Mouse (Mus musculus): ENCODE data around the gene C1qtnf9. TPM values are rescaled to one million over a fixed set of nuclear protein-coding genes. Genes with fewer than 3 reads are reported as not detected.

C1qtnf9 gene
- total RNA-seq (2015) (not detected in 2 replicates), total RNA-seq (2017) (not detected in 2 replicates)

DNA sequence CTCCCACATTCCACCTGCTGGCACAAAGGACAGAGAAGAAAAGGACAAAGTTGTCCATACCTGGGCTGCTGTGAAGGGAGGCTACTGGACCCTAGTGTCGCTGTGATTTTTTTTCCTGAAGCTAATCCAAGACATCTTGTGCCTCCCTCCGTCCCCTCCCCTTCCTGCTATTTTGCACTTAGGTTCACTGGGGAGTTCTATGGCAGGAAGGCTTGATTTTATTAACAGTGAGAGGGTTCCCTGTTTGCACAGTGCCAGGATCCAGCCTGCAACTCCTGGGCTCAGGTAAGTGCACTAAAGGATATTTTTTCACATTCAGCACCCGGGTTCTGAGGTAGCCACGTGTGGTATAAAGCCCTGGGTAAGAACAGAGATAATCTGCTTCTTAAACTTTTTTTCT, at the start of gene C1qtnf9:
Gene C1qtnf9 (plus strand): TSS at position 251 of the 400 bp plus-strand sequence.
- no peak for ATAC-seq (replicated peaks; ENCODE audit: poor library complexity)

DNA sequence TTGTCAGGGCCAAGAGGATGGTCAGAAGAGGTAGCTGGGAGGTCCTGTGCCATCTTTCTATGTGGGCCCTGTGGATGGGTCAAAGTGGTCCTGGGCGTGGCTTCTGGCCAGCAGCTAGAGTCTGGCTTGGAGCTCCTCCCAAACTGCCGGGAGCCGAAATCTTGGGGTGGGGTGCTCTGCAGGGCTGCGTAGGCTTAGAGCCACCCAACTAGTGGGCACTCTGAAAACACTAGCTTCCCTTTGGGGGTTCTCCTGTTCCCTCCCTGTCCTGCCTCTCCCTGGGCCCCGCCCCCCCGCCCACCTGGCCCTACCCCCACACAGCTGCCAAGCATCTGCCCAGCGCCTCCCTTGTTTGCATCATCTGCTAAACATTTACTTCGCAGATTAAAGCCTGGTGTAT, 46.6 kb upstream of the C1qtnf9 start:
- ATAC-seq (replicated peaks; ENCODE audit: poor library complexity), result 0 out of 2 replicates have a peak, but pooled peaks have one; percentile 12

DNA sequence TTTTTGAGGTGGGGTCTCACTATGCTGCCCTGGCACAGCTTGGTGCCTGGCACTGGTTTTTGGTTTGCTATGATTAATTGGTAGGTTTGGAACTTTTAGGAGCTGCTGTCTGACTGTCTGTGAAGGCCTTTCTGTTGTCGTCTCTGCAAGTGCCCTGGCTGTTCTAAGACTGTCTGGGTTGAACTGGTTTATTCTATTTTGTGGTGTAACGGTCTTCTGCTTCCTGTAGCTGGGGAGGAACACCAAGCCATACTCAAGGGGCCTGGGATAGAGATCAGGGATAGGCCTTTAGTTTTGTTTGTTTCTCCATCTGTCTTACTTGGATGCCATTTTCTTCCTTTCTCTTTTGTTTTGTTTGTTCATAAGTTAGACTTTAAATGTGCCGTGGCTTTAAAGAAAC, 46.0 kb upstream of the C1qtnf9 start:
- peak; percentile 51 for ATAC-seq (replicated peaks; ENCODE audit: poor library complexity)

DNA sequence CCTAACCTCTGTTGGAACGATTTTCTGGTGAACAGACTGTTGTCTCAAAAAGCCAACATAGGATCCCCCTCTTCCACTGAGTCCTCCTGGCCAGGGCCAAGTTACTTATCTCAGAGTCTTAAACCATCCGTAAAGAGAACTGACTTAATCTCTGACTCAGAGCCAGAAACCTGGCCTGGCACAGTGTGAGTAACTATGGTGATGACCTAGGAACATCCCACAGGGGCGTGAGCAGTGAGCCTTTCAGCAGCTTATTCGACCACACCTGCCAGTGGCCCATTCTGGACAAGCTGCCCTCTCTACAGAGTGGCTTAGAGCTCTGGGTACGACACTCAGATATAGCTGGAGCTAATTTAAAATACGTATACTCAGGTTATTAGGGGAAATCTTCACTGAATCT, 41.8 kb upstream of the C1qtnf9 start:
- peak; percentile 55 for ATAC-seq (replicated peaks; ENCODE audit: poor library complexity)

DNA sequence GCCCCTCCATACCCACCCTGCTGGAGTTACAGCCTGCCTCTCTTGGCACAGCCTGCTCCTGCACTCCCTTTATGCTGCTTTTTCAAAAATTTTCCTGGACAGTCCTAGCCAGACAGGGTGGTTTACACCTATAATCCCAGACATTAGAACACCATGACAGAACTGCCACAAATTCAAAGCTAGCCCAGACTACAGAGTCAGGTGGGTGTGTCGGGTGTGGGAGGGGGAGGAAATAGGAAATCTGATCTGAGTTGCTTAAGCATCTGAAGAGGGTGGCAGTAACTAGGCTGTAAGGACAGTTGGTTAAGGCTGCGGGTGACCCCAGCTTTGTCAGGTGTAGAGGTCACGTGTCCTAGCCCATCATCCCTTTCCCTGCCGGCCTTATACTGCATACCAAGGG, 40.8 kb upstream of the C1qtnf9 start:
- peak; percentile 28 for ATAC-seq (replicated peaks; ENCODE audit: poor library complexity)

DNA sequence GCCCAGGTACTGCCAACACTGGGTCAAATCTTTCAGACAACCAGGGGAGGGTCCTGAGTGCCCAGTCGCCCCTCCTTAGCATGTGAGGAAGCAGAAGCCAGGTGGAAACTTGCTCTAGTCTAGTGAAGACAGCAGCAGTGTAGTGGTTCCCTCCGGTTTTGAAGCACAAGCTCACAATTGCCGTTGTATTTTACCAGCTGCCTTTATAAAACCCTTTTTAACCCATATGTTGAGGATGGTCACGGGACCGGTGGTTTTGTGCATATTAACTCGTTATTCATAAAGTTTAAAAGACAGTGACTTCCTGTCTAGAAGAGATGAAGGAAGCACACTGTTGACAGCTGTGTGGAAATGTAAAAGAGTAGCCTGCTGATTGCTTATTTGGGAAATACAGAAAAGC, 35.9 kb upstream of the C1qtnf9 start:
- ATAC-seq (replicated peaks; ENCODE audit: poor library complexity), result no peak

DNA sequence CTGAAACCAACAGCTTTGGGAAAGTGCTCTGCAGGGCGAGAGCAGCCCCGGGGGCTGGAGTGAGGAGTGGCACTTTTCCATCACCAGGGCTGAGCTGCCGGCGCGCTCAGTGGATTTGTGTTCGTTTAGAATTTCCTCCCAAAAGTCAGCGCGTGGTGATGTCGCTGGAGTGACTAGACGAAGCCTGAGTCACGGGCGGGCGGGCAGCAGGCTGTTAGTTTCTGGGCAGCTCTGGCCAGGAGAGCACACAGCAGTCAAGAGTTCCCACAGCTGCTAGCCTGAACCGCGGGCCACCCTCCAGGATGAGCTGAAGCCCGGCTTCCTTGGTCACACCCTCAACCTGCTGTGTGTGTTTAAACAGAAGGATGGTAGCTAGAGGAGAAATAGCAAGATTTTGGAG, 35.1 kb upstream of the C1qtnf9 start:
- 0 out of 2 replicates have a peak, but pooled peaks have one; percentile 9 for ATAC-seq (replicated peaks; ENCODE audit: poor library complexity)

DNA sequence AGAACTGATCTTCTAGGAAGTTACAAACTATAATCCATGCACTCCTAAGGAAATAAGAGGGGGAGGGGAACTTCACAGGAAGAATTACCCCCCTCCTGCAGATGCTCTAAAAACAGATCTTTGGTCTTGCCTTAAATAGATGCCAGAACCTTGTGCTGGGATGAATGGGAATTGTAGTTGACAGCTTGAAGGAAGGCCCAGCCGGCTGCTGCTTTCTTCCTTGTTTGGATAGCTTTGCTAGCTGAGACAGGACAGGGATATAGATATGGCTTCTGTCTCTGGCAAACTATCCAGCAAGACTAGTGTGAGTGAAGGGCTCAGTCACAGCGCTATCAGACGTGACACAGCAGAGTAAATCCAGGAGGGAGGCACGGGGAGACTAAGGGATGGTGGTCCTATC, 34.2 kb upstream of the C1qtnf9 start:
- no peak for ATAC-seq (replicated peaks; ENCODE audit: poor library complexity)

DNA sequence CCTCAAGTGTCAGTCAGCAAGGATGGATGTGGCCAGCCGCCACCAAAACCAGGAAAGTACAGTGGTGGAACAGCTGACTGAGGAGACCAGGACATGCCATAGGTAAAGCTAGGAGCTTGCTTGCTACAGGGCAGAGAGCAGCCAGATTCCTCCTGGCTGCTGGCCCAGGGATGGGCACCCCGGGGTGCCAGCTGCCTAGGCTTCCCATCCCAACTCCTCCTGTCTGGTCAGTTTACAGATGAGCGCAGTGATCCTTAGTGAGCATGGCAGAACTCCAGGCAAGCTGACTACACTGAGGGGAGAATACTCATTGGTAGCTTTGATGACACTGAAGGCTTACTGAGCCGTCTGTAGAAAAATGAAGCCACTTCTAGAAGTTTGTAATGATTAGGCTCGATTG, 32.7 kb upstream of the C1qtnf9 start:
- no peak for ATAC-seq (replicated peaks; ENCODE audit: poor library complexity)

DNA sequence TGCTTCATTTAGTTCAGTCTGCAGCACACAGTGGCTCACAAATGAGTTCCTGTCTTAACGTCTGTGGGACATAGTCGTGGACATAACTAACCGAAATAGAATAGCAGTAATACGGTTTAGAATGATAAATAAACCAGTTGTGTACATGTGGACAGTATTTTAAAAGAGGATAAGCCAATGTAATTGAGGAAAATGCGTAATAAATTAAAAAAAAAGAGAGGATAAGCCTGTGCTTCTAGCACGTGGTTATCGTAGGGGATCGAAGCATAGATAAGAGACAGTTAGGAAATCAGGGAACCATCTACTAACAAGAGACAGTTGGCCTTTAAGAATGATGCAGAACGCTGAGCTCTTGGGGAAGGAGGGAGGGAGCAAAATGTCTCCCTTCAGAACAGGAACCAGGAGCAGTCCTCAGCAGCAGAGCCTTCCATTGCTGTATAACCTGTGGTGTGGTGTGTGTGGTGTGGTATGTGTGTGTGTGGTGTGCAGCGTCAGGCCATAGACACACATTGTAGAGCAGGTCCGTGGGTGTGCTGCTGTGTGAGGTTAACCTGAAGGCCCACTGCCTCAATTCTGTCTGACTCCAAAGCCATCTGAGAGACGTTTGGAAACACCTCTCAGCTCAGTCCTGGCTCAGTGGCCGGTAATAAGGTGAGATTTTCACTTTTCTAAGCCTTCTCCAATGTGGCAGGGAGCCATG, 31.9 kb upstream of the C1qtnf9 start:
- peak; percentile 22 for ATAC-seq (replicated peaks; ENCODE audit: poor library complexity)

DNA sequence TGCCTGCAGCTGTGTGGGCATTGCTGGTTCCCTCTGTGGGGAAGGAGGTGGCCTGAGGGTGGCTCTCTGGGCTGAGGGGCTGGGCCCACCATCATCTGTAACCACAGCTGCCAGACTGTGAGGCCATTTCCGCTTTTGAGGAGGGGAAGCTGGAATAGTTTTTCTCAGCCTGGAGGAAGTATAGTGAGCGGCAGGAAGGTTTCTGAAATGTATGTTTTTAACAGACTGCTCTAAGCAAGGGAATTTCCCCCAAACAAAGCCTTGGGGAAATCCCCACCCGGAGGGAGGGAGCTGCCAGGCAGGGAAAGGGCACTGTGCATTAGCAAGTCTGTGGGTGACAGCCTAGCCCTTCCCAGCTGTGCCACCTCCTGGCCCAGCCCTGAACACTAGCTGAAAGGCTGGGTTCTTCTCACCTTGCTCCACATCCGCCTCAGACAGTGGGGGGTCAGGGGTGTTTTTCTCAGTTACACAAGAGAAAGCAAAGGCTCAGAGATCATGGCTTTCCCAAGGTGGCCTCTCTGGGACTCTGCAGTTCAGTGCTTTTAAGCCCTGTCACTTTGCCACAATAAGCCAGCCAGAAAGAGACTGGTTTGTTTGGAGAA, 31.2 kb upstream of the C1qtnf9 start:
- ATAC-seq (replicated peaks; ENCODE audit: poor library complexity), result peak; percentile 66

DNA sequence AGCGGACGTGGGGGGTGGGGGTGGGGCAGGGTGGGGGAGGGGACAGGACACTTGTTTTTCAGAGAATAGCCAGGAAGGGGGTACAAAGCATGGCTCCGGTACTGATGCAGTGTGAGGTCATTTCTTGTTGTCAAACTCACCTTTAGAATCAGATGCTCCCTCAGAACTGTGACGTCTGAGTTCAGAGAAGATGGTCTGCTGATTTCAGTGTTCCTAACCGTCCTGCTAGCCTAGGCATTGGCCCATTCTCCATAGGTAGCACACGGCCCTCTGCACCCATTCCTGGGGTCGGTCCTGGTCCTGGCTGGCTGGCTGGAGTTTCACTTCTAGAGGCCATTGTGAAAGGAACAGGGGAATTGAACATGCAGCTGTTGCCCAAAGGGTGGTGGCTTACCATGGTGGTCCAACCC, 30.7 kb upstream of the C1qtnf9 start:
- no peak for ATAC-seq (replicated peaks; ENCODE audit: poor library complexity)

DNA sequence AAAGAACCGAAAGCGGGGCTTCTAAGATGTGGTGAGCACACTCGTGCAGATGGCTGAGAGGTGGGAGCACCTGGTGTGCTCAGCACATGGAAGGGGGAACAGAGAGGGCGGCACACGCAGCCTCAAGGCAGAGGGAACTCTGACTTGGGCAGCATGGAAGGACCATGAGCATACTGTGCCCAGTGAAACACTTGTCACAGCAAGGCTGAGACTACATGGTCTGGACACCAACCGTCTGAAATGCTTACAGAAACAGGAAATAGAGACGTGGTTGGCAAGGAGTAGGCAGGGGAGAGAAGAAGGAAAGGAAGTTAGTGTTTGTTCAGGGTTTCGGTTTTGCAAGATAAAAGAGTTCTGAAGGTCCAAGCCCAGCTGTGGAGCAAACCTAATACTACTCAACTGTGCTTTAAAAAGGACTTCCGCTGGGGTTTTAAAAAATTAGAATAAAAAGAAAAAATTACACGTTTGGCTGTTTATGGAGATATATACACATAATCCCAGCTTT, 29.4 kb upstream of the C1qtnf9 start:
- peak; percentile 42 for ATAC-seq (replicated peaks; ENCODE audit: poor library complexity)

DNA sequence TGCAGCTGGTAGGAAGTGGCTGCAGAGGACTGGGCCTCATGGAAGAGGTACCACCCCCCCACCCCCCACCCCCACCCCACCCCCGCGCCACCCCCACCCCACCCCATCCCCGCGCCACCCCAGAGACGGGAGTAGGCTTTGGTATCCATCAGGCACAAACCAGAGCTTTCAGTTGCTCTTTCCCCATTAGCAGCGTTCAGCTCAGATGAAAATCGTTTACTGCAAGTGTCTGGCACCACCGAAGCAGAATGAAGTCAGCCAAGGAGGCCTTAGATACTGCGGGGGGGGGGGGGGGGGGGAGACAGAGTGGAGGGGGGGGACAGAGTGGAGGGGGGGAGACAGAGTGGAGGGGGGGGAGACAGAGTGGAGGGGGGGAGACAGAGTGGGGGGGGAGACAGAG, 28.8 kb upstream of the C1qtnf9 start:
- no peak for ATAC-seq (replicated peaks; ENCODE audit: poor library complexity)

DNA sequence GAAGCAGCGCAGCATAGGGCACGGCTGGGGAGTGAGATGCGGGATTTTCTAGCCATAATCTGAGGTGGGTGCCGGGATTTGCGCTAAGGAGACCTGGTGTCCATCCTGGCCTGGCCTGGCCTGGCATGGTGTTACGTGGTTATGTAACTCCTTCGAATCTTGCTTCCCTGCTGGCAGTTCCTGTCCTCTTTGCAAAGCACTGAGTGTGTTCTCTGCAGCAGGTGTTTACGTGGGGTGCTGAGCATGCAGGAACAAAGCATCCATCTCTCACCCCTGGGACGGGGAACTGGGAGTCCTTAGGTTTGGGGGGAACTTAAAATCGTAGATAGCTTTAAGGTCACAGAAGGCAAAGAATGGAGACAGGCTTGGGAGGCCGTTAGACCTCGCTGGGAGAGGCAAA, 28.3 kb upstream of the C1qtnf9 start:
- ATAC-seq (replicated peaks; ENCODE audit: poor library complexity), result no peak

DNA sequence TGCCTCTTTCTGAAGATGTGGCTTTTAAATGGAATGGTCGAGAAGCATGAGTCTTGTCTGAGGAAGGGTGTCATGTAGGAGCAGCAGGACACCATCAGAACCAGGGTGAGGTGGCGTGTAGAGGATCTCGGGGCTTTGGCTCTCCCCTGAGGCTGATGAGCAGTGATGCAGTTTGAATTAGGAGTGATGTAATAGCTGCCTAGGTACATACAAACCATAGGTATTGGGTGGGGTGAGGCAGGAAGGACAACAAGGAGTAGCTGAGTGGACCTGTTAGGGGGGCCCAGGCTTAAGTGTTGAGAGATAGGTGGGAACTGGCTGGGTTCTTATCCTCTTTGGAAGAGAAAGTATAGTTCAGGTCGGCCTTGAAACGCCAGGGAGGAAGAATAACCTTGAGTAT, 27.4 kb upstream of the C1qtnf9 start:
- ATAC-seq (replicated peaks; ENCODE audit: poor library complexity), result no peak

DNA sequence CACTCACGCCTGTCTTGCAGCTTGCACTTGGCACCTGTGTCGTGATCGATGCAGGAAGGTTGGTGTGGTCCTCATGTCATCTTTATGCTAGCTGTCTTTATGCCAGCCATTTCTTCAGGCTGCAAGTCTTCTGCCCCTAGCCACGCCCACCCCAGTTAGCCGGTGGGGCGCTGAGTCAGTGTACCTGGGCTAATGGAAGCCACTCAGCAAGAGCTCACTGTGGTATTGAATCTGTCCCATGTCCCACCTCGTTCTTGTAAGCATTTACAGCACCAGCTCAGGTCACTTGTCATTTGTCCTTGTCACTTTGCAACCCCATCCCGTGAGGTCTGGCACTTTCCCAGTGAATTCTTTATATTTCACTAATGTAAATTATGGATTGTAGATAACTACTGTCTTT, 26.9 kb upstream of the C1qtnf9 start:
- ATAC-seq (replicated peaks; ENCODE audit: poor library complexity), result no peak

DNA sequence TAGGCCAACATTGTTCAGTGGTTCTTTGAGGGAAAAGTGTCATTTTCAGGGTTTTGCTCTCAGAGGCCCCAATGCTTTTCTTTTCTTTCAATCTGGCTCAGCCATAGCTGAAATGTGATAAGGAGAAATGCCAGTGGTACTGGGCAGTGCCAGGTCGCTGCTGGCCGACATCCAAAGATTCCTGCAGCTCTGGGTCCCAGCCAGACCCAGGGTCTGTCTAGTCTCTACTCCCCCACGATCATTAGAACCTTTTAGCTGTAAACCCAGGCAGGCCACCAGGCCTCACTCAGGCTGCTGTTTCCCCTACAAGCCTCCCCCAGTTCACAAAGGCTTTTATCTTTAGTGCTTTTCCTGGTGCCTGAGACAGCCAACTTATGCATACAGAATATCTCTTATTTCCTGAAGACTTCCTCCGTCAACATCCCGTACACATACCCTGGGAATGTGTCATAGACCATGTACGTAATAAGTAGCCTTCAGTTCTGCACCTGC, 26.4 kb upstream of the C1qtnf9 start:
- no peak for ATAC-seq (replicated peaks; ENCODE audit: poor library complexity)

DNA sequence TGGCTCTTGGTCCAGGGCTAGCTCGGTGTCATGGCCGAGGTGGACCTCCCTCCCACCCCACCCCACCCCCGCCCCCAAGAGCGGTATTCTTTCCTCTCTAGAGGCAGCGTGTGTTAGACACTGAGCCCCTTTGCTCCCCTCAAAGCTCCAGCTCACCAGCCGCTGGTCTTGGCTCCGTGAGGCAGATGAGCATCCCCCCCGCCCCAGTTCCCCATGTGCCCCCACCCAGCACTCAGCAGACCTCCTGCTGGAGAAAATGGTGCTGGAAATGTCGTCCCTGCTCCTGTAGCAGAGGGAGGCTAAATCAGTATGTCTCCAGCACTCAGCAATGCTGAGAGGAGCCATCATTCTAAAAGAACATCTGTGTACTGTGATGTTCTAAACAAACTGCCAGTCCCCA, 24.3 kb upstream of the C1qtnf9 start:
- ATAC-seq (replicated peaks; ENCODE audit: poor library complexity), result no peak

DNA sequence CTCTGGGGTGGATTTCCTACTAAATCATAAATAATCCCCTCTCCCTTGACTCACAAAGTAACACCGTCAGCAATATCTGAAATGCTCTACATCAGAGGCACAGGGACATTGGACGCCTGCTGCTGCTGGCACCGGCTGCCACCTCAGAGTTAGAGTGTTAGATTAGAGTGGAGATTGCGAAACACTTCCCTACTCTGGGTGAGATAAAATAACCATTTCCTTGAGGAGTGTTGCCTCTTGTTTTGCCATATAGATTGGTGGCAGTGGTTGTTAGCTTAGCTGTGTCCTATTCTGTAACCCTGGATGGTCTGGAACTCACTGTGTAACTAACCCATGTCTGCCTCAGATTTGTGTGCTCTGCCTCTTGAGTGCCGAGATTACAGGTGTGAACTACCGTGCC, 22.7 kb upstream of the C1qtnf9 start:
- ATAC-seq (replicated peaks; ENCODE audit: poor library complexity), result peak; percentile 30

DNA sequence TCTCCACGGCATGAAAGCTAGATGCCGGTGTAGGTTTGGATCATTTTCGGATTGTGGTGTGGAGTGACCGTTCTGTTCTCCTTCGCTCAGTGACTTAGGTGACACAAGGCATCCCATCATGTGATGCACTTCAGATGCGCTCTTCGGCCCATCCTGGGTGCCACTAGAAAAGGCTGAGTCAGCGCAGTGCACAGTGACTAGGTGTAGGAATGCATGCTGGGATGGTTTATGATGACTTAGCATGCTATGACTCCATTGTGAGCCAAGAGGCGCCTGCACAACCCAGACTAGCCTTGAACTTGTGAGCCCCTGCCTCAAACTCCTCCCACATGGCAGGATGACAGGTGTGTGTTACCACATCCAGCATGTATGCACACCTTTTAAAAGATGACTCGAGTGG, 21.8 kb upstream of the C1qtnf9 start:
- ATAC-seq (replicated peaks; ENCODE audit: poor library complexity), result no peak

DNA sequence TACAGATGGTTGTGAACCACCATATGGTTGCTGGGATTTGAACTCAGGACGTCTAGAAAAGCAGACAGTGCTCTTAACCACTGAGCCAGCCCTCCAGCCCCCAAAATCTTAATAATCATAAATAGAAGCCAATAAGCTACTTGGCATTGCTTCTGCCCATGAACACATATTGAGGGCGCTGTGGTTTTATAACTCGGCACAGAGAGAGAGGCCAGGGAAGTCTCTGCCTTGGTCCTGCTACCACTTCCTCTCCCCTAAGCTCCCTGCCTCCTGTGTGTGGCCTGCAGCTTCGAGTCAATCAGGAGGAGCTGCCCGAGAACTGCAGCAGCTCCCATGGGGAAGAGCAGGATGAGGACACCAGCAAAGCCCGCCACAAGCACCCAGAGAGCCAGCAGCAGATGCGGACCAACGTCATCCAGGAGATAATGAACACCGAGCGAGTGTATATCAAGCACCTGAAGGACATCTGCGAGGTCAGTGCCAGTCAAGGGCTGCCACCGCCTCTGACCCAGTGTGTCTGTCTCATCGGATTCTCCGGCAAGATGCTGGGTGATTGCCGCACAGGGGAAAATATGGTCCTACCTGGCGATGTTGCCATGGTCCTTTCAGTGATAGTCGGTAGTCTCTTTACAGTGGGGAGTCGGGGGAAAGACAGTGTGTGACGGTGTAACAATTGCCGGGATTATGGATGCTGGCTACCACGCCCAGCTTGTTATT, 20.6 kb upstream of the C1qtnf9 start:
- ATAC-seq (replicated peaks; ENCODE audit: poor library complexity), result peak; percentile 50

All from megakaryocyte progenitor cell, adult 5-6 weeks (primary cell).